Mouse (Mus musculus) heart, postnatal 0 days (tissue): ENCODE measurements around the gene Hoxb9.

ENCODE experiments used
- CTCF ChIP-seq: IDR thresholded peaks from 2 replicates; pipeline ENCODE4 v1.5.1; 2016; ENCODE audit warnings: antibody characterized with exemption, control low read depth, low read depth
- EP300 ChIP-seq: IDR thresholded peaks from 2 replicates; pipeline ENCODE4 v1.6.1; 2016; ENCODE audit warnings: antibody characterized with exemption, low read depth

- TF ChIP-seq CTCF = no peak
- no peak for TF ChIP-seq EP300
Observed at GRCm38 (mm10) chr11:96278324-96278723, 7.1 kb downstream of the Hoxb9 start.
